Mouse (Mus musculus): Measurements from ENCODE around the gene Pcid2.

GRCm38 (mm10) chr8:13047652-13048051, 57.6 kb downstream of the Pcid2 start:
- TF ChIP-seq CTCF (IDR thresholded peaks at IDR 0.05; ENCODE audit: low read depth) (no peak), EP300 (IDR thresholded peaks at IDR 0.05; ENCODE audit: low read depth) (no peak)

Data from liver, postnatal 0 days (tissue).